Mouse (Mus musculus) gastrocnemius, postnatal 36 days (tissue): ENCODE measurements around the gene Scn4b. TPM values are rescaled to one million over a fixed set of nuclear protein-coding genes. Genes with fewer than 3 reads are reported as not detected.

Experiments
- DNase-seq, 2 experiments: peaks; one replicate each; pipeline ENCODE4 v3.0.0; 2022
- intact Hi-C: fragments of 180-260 bp; cut with DNase I; formaldehyde crosslinking; loops from one replicate; pipeline ENCODE4 v1.15.1; 2025
- total RNA-seq, 2 experiments: library from RNA; stranded (reverse); gene quantifications; 2 replicates each; pipeline ENCODE4 v1.2.3; 2021

Gene Scn4b
- total RNA-seq, 2 experiments from 2014 or later, result 209 to 240 TPM

- intact Hi-C loops, result no loop called here
- DNase-seq, result no peak
Observed at GRCm38 (mm10) chr9:45122209-45122761, 15.9 kb upstream of the Scn4b start.

- DNase-seq, result no peak
- intact Hi-C loops, result loop anchor here (5.0 kb wide), 1 partner anchor 78 kb away; no protein-coding TSS in a partner anchor
Observed at GRCm38 (mm10) chr9:45125211-45125610, 13.0 kb upstream of the Scn4b start.

GRCm38 (mm10) chr9:45126941-45127340 lies 11.3 kb upstream of the Scn4b start:
- DNase-seq, result no peak
- intact Hi-C loops, result loop anchor here (5.0 kb wide), 1 partner anchor 80 kb away; no protein-coding TSS in a partner anchor

GRCm38 (mm10) chr9:45130119-45130518 lies 8.1 kb upstream of the Scn4b start:
- DNase-seq, result no peak
- intact Hi-C loops, result loop anchor here (5.0 kb wide), 1 partner anchor 108 kb away; no protein-coding TSS in a partner anchor

- DNase-seq, result peak; percentile 48 to 51
- intact Hi-C loops, result loop anchor here (1.0 to 5.0 kb wide), 2 partner anchors 12 to 111 kb away; no protein-coding TSS in a partner anchor
Observed at GRCm38 (mm10) chr9:45133484-45134310, 4.5 kb upstream of the Scn4b start.

GRCm38 (mm10) chr9:45136442-45137169 lies 1.6 kb upstream of the Scn4b start:
- DNase-seq, result peak in 1 of 2 experiments; percentile 39
- intact Hi-C loops, result no loop called here

- DNase-seq, result no peak
- intact Hi-C loops, result no loop called here
Observed at GRCm38 (mm10) chr9:45139082-45139481, 887 bp downstream of the Scn4b start.

- intact Hi-C loops, result no loop called here
- no peak for DNase-seq
Observed at GRCm38 (mm10) chr9:45140945-45141344, 2.8 kb downstream of the Scn4b start.

- intact Hi-C loops, result no loop called here
- no peak for DNase-seq
Observed at GRCm38 (mm10) chr9:45142686-45143085, 4.5 kb downstream of the Scn4b start.

- intact Hi-C loops, result loop anchor here (1.0 to 5.0 kb wide), 3 partner anchors 24 to 123 kb away; no protein-coding TSS in a partner anchor
- DNase-seq, result no peak
Observed at GRCm38 (mm10) chr9:45145533-45146266, 7.5 kb downstream of the Scn4b start.

GRCm38 (mm10) chr9:45146267-45146597 lies 8.0 kb downstream of the Scn4b start:
- peak; percentile 49 to 60 for DNase-seq
- intact Hi-C loops, result loop anchor here (1.0 to 5.0 kb wide), 3 partner anchors 25 to 124 kb away; no protein-coding TSS in a partner anchor

GRCm38 (mm10) chr9:45150933-45151332 lies 12.7 kb downstream of the Scn4b start:
- intact Hi-C loops, result no loop called here
- DNase-seq, result no peak

GRCm38 (mm10) chr9:45153361-45153760 lies 15.2 kb downstream of the Scn4b start:
- no peak for DNase-seq
- intact Hi-C loops, result no loop called here

- DNase-seq, result no peak
- intact Hi-C loops, result no loop called here
Observed at GRCm38 (mm10) chr9:45167903-45168302, 29.7 kb downstream of the Scn4b start.

GRCm38 (mm10) chr9:45170150-45170549 lies 32.0 kb downstream of the Scn4b start:
- intact Hi-C loops, result no loop called here
- DNase-seq, result no peak

- DNase-seq, result no peak
- intact Hi-C loops, result no loop called here
Observed at GRCm38 (mm10) chr9:45171073-45171610, 32.9 kb downstream of the Scn4b start.

GRCm38 (mm10) chr9:45173475-45173874 lies 35.3 kb downstream of the Scn4b start:
- intact Hi-C loops, result no loop called here
- DNase-seq, result no peak

- intact Hi-C loops, result no loop called here
- no peak for DNase-seq
Observed at GRCm38 (mm10) chr9:45179282-45179681, 41.1 kb downstream of the Scn4b start.

- DNase-seq, result no peak
- intact Hi-C loops, result no loop called here
Observed at GRCm38 (mm10) chr9:45181770-45182169, 43.6 kb downstream of the Scn4b start, which contains the start of gene BC049352. BC049352 (plus strand) TSS chr9:45182007.

GRCm38 (mm10) chr9:45182521-45182920 lies 44.3 kb downstream of the Scn4b start:
- no peak for DNase-seq
- intact Hi-C loops, result no loop called here
